Mouse (Mus musculus): Measurements from ENCODE around the gene Vps13d. TPM values are rescaled to one million over a fixed set of nuclear protein-coding genes. Genes with fewer than 3 reads are reported as not detected.
A peak's percentile ranks its signal among the peaks of the same experiment; 100 is the strongest.

Vps13d gene
- polyA plus RNA-seq, 1 experiment from 2014 or later, result 14.1 TPM

GRCm38 (mm10) chr4:144960188-144960904, 234.5 kb downstream of the Vps13d start:
- no peaks in the 10 kb centered on the region for H3K36me3 ChIP-seq (ENCODE audit: control insufficient read depth, insufficient read depth, low read length)
- peaks cover 3% of the 10 kb centered on the region; the same call in 1 of the 2 replicates for H3K4me1 ChIP-seq (replicated peaks; ENCODE audit: control insufficient read depth, insufficient read depth, low read length)
- no peak overlapping the region for H3K4me3 ChIP-seq (ENCODE audit: low read depth, low read length)
- DNase-seq (ENCODE audit: low spot score) (peak; percentile 71), ATAC-seq (replicated peaks; ENCODE audit: low FRiP score, low TSS enrichment, low read depth) (peak; percentile 68)
- H3K27me3 ChIP-seq (replicated peaks; ENCODE audit: control insufficient read depth, insufficient read depth, low read length), result no peaks in the 10 kb centered on the region
- H3K9ac ChIP-seq (ENCODE audit: low read length), result no peak overlapping the region
- H3K27ac ChIP-seq (ENCODE audit: low read depth), result 0 out of 2 replicates have a peak overlapping the region, but pooled peaks have one; percentile 38
- no peaks in the 10 kb centered on the region for H3K9me3 ChIP-seq (ENCODE audit: control insufficient read depth, low read length)
- H3K4me2 ChIP-seq (ENCODE audit: low read length), result no peak overlapping the region
- 60% methylated on average over 8 of the region's 8 CpGs for WGBS

- WGBS, result 52% methylated on average over 2 of the region's 2 CpGs
- Histone ChIP-seq H3K4me1 (replicated peaks; ENCODE audit: control insufficient read depth, insufficient read depth, low read length) (no peaks in the 10 kb centered on the region), H3K27ac (ENCODE audit: low read depth) (no peak overlapping the region), H3K36me3 (ENCODE audit: control insufficient read depth, insufficient read depth, low read length) (no peaks in the 10 kb centered on the region), H3K4me2 (ENCODE audit: low read length) (no peak overlapping the region), H3K4me3 (ENCODE audit: low read depth, low read length) (no peak overlapping the region), H3K9ac (ENCODE audit: low read length) (no peak overlapping the region), H3K27me3 (replicated peaks; ENCODE audit: control insufficient read depth, insufficient read depth, low read length) (no peaks in the 10 kb centered on the region), H3K9me3 (ENCODE audit: control insufficient read depth, low read length) (no peaks in the 10 kb centered on the region)
- ATAC-seq (replicated peaks; ENCODE audit: low FRiP score, low TSS enrichment, low read depth) (no peak), DNase-seq (ENCODE audit: low spot score) (no peak)
Observed at GRCm38 (mm10) chr4:144957721-144958120, 237.1 kb downstream of the Vps13d start.

GRCm38 (mm10) chr4:144957186-144957585, 237.6 kb downstream of the Vps13d start:
- ATAC-seq (replicated peaks; ENCODE audit: low FRiP score, low TSS enrichment, low read depth), result no peak
- Histone ChIP-seq H3K36me3 (ENCODE audit: control insufficient read depth, insufficient read depth, low read length) (no peaks in the 10 kb centered on the region), H3K4me2 (ENCODE audit: low read length) (no peak overlapping the region), H3K9me3 (ENCODE audit: control insufficient read depth, low read length) (no peaks in the 10 kb centered on the region), H3K27ac (ENCODE audit: low read depth) (no peak overlapping the region), H3K4me3 (ENCODE audit: low read depth, low read length) (no peak overlapping the region), H3K4me1 (replicated peaks; ENCODE audit: control insufficient read depth, insufficient read depth, low read length) (no peaks in the 10 kb centered on the region), H3K27me3 (replicated peaks; ENCODE audit: control insufficient read depth, insufficient read depth, low read length) (no peaks in the 10 kb centered on the region), H3K9ac (ENCODE audit: low read length) (no peak overlapping the region)
- no peak for DNase-seq (ENCODE audit: low spot score)
- 78% methylated on average over 4 of the region's 4 CpGs for WGBS

GRCm38 (mm10) chr4:144956293-144956692, 238.5 kb downstream of the Vps13d start:
- Histone ChIP-seq H3K4me3 (ENCODE audit: low read depth, low read length) (no peak overlapping the region), H3K4me1 (replicated peaks; ENCODE audit: control insufficient read depth, insufficient read depth, low read length) (no peaks in the 10 kb centered on the region), H3K9ac (ENCODE audit: low read length) (no peak overlapping the region), H3K27ac (ENCODE audit: low read depth) (no peak overlapping the region), H3K9me3 (ENCODE audit: control insufficient read depth, low read length) (no peaks in the 10 kb centered on the region), H3K27me3 (replicated peaks; ENCODE audit: control insufficient read depth, insufficient read depth, low read length) (no peaks in the 10 kb centered on the region), H3K36me3 (ENCODE audit: control insufficient read depth, insufficient read depth, low read length) (no peaks in the 10 kb centered on the region), H3K4me2 (ENCODE audit: low read length) (no peak overlapping the region)
- no peak for ATAC-seq (replicated peaks; ENCODE audit: low FRiP score, low TSS enrichment, low read depth)
- no peak for DNase-seq (ENCODE audit: low spot score)
- WGBS, result 36% methylated on average over 1 of the region's 1 CpGs

GRCm38 (mm10) chr4:144955863-144956262, 238.9 kb downstream of the Vps13d start:
- DNase-seq (ENCODE audit: low spot score), result no peak
- no peak overlapping the region for H3K9ac ChIP-seq (ENCODE audit: low read length)

GRCm38 (mm10) chr4:144953421-144953820, 241.4 kb downstream of the Vps13d start:
- peaks cover 12% of the 10 kb centered on the region for H3K4me1 ChIP-seq (replicated peaks; ENCODE audit: control insufficient read depth, insufficient read depth, low read length)
- DNase-seq (ENCODE audit: low spot score) (no peak), ATAC-seq (replicated peaks; ENCODE audit: low FRiP score, low TSS enrichment, low read depth) (no peak)
- H3K27me3 ChIP-seq (replicated peaks; ENCODE audit: control insufficient read depth, insufficient read depth, low read length), result no peaks in the 10 kb centered on the region
- no peaks in the 10 kb centered on the region for H3K9me3 ChIP-seq (ENCODE audit: control insufficient read depth, low read length)
- H3K9ac ChIP-seq (ENCODE audit: low read length), result no peak overlapping the region
- 84% methylated on average over 1 of the region's 1 CpGs for WGBS
- no peak overlapping the region for H3K4me3 ChIP-seq (ENCODE audit: low read depth, low read length)
- no peaks in the 10 kb centered on the region for H3K36me3 ChIP-seq (ENCODE audit: control insufficient read depth, insufficient read depth, low read length)
- no peak overlapping the region for H3K27ac ChIP-seq (ENCODE audit: low read depth)
- H3K4me2 ChIP-seq (ENCODE audit: low read length), result no peak overlapping the region

More at GRCm38 (mm10) chr4:144955863-144956262, 238.9 kb downstream of the Vps13d start:
- H3K9me3 ChIP-seq (ENCODE audit: control insufficient read depth, low read length), result no peaks in the 10 kb centered on the region
- no peak overlapping the region for H3K4me3 ChIP-seq (ENCODE audit: low read depth, low read length)
- H3K4me1 ChIP-seq (replicated peaks; ENCODE audit: control insufficient read depth, insufficient read depth, low read length), result no peaks in the 10 kb centered on the region
- H3K36me3 ChIP-seq (ENCODE audit: control insufficient read depth, insufficient read depth, low read length), result no peaks in the 10 kb centered on the region
- no peak for ATAC-seq (replicated peaks; ENCODE audit: low FRiP score, low TSS enrichment, low read depth)
- no peak overlapping the region for H3K4me2 ChIP-seq (ENCODE audit: low read length)
- 59% methylated on average over 1 of the region's 1 CpGs for WGBS
- H3K27ac ChIP-seq (ENCODE audit: low read depth), result no peak overlapping the region
- H3K27me3 ChIP-seq (replicated peaks; ENCODE audit: control insufficient read depth, insufficient read depth, low read length), result no peaks in the 10 kb centered on the region

GRCm38 (mm10) chr4:144951859-144952258, 242.9 kb downstream of the Vps13d start:
- WGBS, result 83% methylated on average over 7 of the region's 7 CpGs
- no peak overlapping the region for H3K4me3 ChIP-seq (ENCODE audit: low read depth, low read length)
- H3K27ac ChIP-seq (ENCODE audit: low read depth), result no peak overlapping the region
- H3K4me2 ChIP-seq (ENCODE audit: low read length), result no peak overlapping the region
- no peak overlapping the region for H3K9ac ChIP-seq (ENCODE audit: low read length)
- no peaks in the 10 kb centered on the region for H3K9me3 ChIP-seq (ENCODE audit: control insufficient read depth, low read length)
- H3K4me1 ChIP-seq (replicated peaks; ENCODE audit: control insufficient read depth, insufficient read depth, low read length), result peaks cover 23% of the 10 kb centered on the region
- no peaks in the 10 kb centered on the region for H3K27me3 ChIP-seq (replicated peaks; ENCODE audit: control insufficient read depth, insufficient read depth, low read length)
- ATAC-seq (replicated peaks; ENCODE audit: low FRiP score, low TSS enrichment, low read depth) (no peak), DNase-seq (ENCODE audit: low spot score) (no peak)
- no peaks in the 10 kb centered on the region for H3K36me3 ChIP-seq (ENCODE audit: control insufficient read depth, insufficient read depth, low read length)

- H3K27me3 ChIP-seq (replicated peaks; ENCODE audit: control insufficient read depth, insufficient read depth, low read length), result no peaks in the 10 kb centered on the region
- H3K9ac ChIP-seq (ENCODE audit: low read length), result no peak overlapping the region
- 88% methylated on average over 3 of the region's 3 CpGs for WGBS
- no peaks in the 10 kb centered on the region for H3K9me3 ChIP-seq (ENCODE audit: control insufficient read depth, low read length)
- H3K27ac ChIP-seq (ENCODE audit: low read depth), result no peak overlapping the region
- H3K36me3 ChIP-seq (ENCODE audit: control insufficient read depth, insufficient read depth, low read length), result no peaks in the 10 kb centered on the region
- H3K4me3 ChIP-seq (ENCODE audit: low read depth, low read length), result no peak overlapping the region
- no peak for ATAC-seq (replicated peaks; ENCODE audit: low FRiP score, low TSS enrichment, low read depth)
- DNase-seq (ENCODE audit: low spot score), result no peak
- no peak overlapping the region for H3K4me2 ChIP-seq (ENCODE audit: low read length)
- H3K4me1 ChIP-seq (replicated peaks; ENCODE audit: control insufficient read depth, insufficient read depth, low read length), result peaks cover 23% of the 10 kb centered on the region
Observed at GRCm38 (mm10) chr4:144950883-144951282, 243.9 kb downstream of the Vps13d start.

GRCm38 (mm10) chr4:144950327-144950711, 244.5 kb downstream of the Vps13d start:
- Histone ChIP-seq H3K27me3 (replicated peaks; ENCODE audit: control insufficient read depth, insufficient read depth, low read length) (no peaks in the 10 kb centered on the region), H3K36me3 (ENCODE audit: control insufficient read depth, insufficient read depth, low read length) (no peaks in the 10 kb centered on the region), H3K4me2 (ENCODE audit: low read length) (no peak overlapping the region), H3K4me1 (replicated peaks; ENCODE audit: control insufficient read depth, insufficient read depth, low read length) (peaks cover 23% of the 10 kb centered on the region), H3K9ac (ENCODE audit: low read length) (no peak overlapping the region), H3K27ac (ENCODE audit: low read depth) (0 out of 2 replicates have a peak overlapping the region, but pooled peaks have one; percentile 45), H3K4me3 (ENCODE audit: low read depth, low read length) (no peak overlapping the region), H3K9me3 (ENCODE audit: control insufficient read depth, low read length) (no peaks in the 10 kb centered on the region)
- no peak for DNase-seq (ENCODE audit: low spot score)
- ATAC-seq (replicated peaks; ENCODE audit: low FRiP score, low TSS enrichment, low read depth), result no peak
- 55% methylated on average over 3 of the region's 3 CpGs for WGBS

All from intestine, embryonic 14.5 days (tissue).